Mouse (Mus musculus) embryonic fibroblast, embryonic 13.5 days (primary cell): ENCODE measurements around the gene Upp1.

ENCODE experiments used
- CTCF ChIP-seq: IDR thresholded peaks from 2 replicates; pipeline ENCODE4 v1.5.1; 2011; ENCODE audit warnings: mild to moderate bottlenecking, control low read depth, low read length, moderate library complexity, borderline replicate concordance; ENCODE audit not compliant: insufficient read depth
- POLR2A ChIP-seq: IDR thresholded peaks from 2 replicates; pipeline ENCODE4 v1.6.1; 2011; ENCODE audit warnings: low read depth, mild to moderate bottlenecking, control low read depth, low read length, moderate library complexity

DNA sequence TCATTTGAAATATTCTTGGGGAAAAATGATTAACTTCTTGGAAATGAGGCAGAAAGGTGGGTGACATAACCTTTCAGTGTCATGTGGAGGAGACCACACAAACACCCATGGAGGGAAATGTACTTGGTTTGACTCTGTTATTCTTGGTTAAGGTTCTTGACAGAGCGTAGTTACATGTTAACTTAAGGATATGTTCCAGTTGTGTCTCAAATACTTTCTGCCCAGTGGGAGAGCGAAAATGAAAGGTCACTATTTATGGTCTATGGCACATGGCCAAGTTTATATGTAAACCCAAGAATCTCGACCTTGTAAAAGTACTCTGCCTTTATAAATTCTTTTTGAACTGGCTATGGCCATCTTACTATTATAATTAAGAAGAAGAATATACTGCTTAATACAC, 42.0 kb downstream of the Upp1 start:
- no peak for TF ChIP-seq POLR2A
- TF ChIP-seq CTCF = no peak
